Mouse (Mus musculus) intestine, embryonic 14.5 days (tissue): ENCODE measurements around the gene Defa20. TPM values are rescaled to one million over a fixed set of nuclear protein-coding genes. Genes with fewer than 3 reads are reported as not detected.
"Not testable (repeated sequence)": the region's sequence is repeated elsewhere in the genome, so short reads cannot be mapped to it uniquely, and the experiment has no call there.

Source experiments
- ATAC-seq: fragments of 200-750 bp; cut with Nextera tagmentation; replicated peaks from 2 replicates; pipeline ENCODE4 v1.8.0; 2017; ENCODE audit warnings: low read depth, moderate number of reproducible peaks, moderate TSS enrichment, moderate library complexity; ENCODE audit not compliant: low FRiP score, low TSS enrichment
- DNase-seq: peaks from one replicate; pipeline ENCODE4 v3.0.0-alpha.2; 2018; ENCODE audit warnings: low spot score
- H3K27ac ChIP-seq: fragments of 300-500 bp; sonication (generic); 2 replicates; pipeline ENCODE4 v1.5.1; 2014; ENCODE audit warnings: low read depth, mild to moderate bottlenecking, control low read depth
- H3K27me3 ChIP-seq: fragments of 300-500 bp; sonication (generic); replicated peaks from 2 replicates; pipeline ENCODE4 v1.6.1; 2014; ENCODE audit warnings: low read length, control low read depth; ENCODE audit not compliant: control insufficient read depth, insufficient read depth
- H3K36me3 ChIP-seq: fragments of 300-500 bp; sonication (generic); 2 replicates; pipeline ENCODE4 v1.6.1; 2014; ENCODE audit warnings: low read length, control low read depth; ENCODE audit not compliant: control insufficient read depth, insufficient read depth
- H3K4me1 ChIP-seq: fragments of 300-500 bp; sonication (generic); replicated peaks from 2 replicates; pipeline ENCODE4 v1.6.1; 2014; ENCODE audit warnings: low read length, control low read depth, mixed read lengths; ENCODE audit not compliant: control insufficient read depth, insufficient read depth
- H3K4me2 ChIP-seq: fragments of 300-500 bp; sonication (generic); 2 replicates; pipeline ENCODE4 v1.6.1; 2014; ENCODE audit warnings: low read length
- H3K4me3 ChIP-seq: fragments of 300-500 bp; sonication (generic); 2 replicates; pipeline ENCODE4 v1.5.1; 2014; ENCODE audit warnings: low read depth, low read length, control low read depth, mixed read lengths
- H3K9ac ChIP-seq: fragments of 300-500 bp; sonication (generic); 2 replicates; pipeline ENCODE4 v1.6.1; 2014; ENCODE audit warnings: mild to moderate bottlenecking, low read length
- H3K9me3 ChIP-seq: fragments of 300-500 bp; sonication (generic); 2 replicates; pipeline ENCODE4 v1.6.1; 2016; ENCODE audit warnings: low read length, control low read depth; ENCODE audit not compliant: control insufficient read depth
- WGBS: fragments of 180-500 bp; shearing (Covaris S2); extraction: QIAGEN DNeasy Blood & Tissue Kit; methylation state at CpG from one replicate; pipeline ENCODE4 v1.1.7; 2014; 5-methylcytosine and 5-hydroxymethylcytosine counted together
- polyA plus RNA-seq: library from polyadenylated mRNA; unstranded; fragments of >200 nt; fragmentation: Nextera tagmentation; extraction: Ambion mirVana; gene quantifications from 2 replicates; pipeline ENCODE4 v1.2.1, GENCODE M21; 2014

Gene Defa20
- not detected in 2 replicates for polyA plus RNA-seq

- not testable (repeated sequence) for H3K4me3 ChIP-seq, H3K9me3 ChIP-seq, H3K4me2 ChIP-seq, H3K9ac ChIP-seq, ATAC-seq, DNase-seq, H3K4me1 ChIP-seq, H3K27me3 ChIP-seq, H3K27ac ChIP-seq, H3K36me3 ChIP-seq
- no CpG with 5 or more reads among the region's 2 CpGs for WGBS
Measured at GRCm38 (mm10) chr8:21508958-21509357, at the start of gene Defa20. Gene Defa20, plus strand, starts transcription at chr8:21509258.

- not testable (repeated sequence) for H3K4me2 ChIP-seq, H3K4me3 ChIP-seq, H3K27me3 ChIP-seq, H3K4me1 ChIP-seq, H3K36me3 ChIP-seq, H3K9me3 ChIP-seq, ATAC-seq, H3K9ac ChIP-seq, H3K27ac ChIP-seq, DNase-seq
- no CpG with 5 or more reads among the region's 2 CpGs for WGBS
Measured at GRCm38 (mm10) chr8:21528732-21529131, 19.7 kb downstream of the Defa20 start, which contains the start of gene Defa32. Gene Defa32, plus strand, starts transcription at chr8:21529032.

Other genes starting within 250 kb of the Defa20 start
- gene Defa27, start 193.7 kb upstream of the Defa20 start, polyA plus RNA-seq, result not detected in 2 replicates
- gene Defa29, start 182.2 kb upstream of the Defa20 start, polyA plus RNA-seq, result not detected in 2 replicates
- not detected in 2 replicates for gene Defa2, start 130.7 kb upstream of the Defa20 start, polyA plus RNA-seq
- gene Defa33, start 117.4 kb upstream of the Defa20 start, polyA plus RNA-seq, result not detected in 2 replicates
- not detected in 2 replicates for gene Defa36, start 81.8 kb upstream of the Defa20 start, polyA plus RNA-seq
- 1.5 TPM in 1 of 2 replicates, not detected in the other for gene Gm7849, start 52.7 kb upstream of the Defa20 start, polyA plus RNA-seq
- not detected in 2 replicates for gene Defa32, start 19.8 kb downstream of the Defa20 start, polyA plus RNA-seq
- gene Defa37, start 56.1 kb downstream of the Defa20 start, polyA plus RNA-seq, result not detected in 2 replicates
- gene Defa28, start 73.7 kb downstream of the Defa20 start, polyA plus RNA-seq, result not detected in 2 replicates
- 4.5 TPM in 1 of 2 replicates, not detected in the other for gene Gm7861, start 85.2 kb downstream of the Defa20 start, polyA plus RNA-seq
- not detected in 2 replicates for gene Defa26, start 108.9 kb downstream of the Defa20 start, polyA plus RNA-seq
- gene Defa17, start 146.5 kb downstream of the Defa20 start, polyA plus RNA-seq, result 6.9 and 13.5 TPM in 2 replicates
- not detected in 2 replicates for gene Defa34, start 156.5 kb downstream of the Defa20 start, polyA plus RNA-seq
- not detected in 2 replicates for gene AY761184, start 194.4 kb downstream of the Defa20 start, polyA plus RNA-seq
- gene Defa24, start 225.2 kb downstream of the Defa20 start, polyA plus RNA-seq, result 17.4 and 19.0 TPM in 2 replicates